Mouse (Mus musculus) T-helper 2 cell (primary cell): Measurements from ENCODE around the gene CN725425.

ENCODE experiments used
- in situ Hi-C: fragments of 300-600 bp; cut with MboI, MseI; formaldehyde crosslinking; loops from one replicate; pipeline ENCODE4 v1.15.1; 2025; ENCODE audit warnings: high pct_unique_total_duplicates

The CN725425 gene

GRCm38 (mm10) chr15:91199256-91199905 is at the start of gene CN725425:
Gene CN725425 (plus strand): TSS chr15:91199494.
- in situ Hi-C loops: no loop called here

GRCm38 (mm10) chr15:91152592-91152991 is 46.7 kb upstream of the CN725425 start:
- in situ Hi-C loops: no loop called here

- in situ Hi-C loops: no loop called here
These were observed 46.0 kb upstream of the CN725425 start for GRCm38 (mm10) chr15:91153311-91153710.

DNA sequence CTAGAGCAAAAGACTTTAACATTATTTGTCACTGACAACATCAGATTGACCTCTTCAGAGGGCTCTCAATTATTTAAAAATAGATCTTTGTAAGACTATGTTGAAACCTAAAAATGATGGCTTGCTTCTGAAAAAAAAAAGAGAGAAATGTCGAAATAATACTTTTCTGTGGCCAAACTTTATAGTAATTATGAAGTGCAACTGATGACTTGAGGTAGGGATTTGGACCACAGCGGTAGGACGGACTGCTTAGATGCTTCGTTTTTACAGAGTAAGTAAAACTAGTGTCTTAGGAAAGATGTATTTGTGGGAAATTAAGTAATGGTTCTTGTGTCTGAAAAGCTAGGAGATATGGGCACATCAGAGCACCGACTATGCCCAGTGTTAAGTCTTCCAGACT is 38.1 kb upstream of the CN725425 start:
- in situ Hi-C loops: no loop called here

- in situ Hi-C loops: no loop called here
These were observed 35.8 kb upstream of the CN725425 start for GRCm38 (mm10) chr15:91163454-91163853.

GRCm38 (mm10) chr15:91165021-91165420 is 34.3 kb upstream of the CN725425 start:
- in situ Hi-C loops: no loop called here

GRCm38 (mm10) chr15:91167850-91168562 is 31.3 kb upstream of the CN725425 start:
- in situ Hi-C loops: no loop called here

DNA sequence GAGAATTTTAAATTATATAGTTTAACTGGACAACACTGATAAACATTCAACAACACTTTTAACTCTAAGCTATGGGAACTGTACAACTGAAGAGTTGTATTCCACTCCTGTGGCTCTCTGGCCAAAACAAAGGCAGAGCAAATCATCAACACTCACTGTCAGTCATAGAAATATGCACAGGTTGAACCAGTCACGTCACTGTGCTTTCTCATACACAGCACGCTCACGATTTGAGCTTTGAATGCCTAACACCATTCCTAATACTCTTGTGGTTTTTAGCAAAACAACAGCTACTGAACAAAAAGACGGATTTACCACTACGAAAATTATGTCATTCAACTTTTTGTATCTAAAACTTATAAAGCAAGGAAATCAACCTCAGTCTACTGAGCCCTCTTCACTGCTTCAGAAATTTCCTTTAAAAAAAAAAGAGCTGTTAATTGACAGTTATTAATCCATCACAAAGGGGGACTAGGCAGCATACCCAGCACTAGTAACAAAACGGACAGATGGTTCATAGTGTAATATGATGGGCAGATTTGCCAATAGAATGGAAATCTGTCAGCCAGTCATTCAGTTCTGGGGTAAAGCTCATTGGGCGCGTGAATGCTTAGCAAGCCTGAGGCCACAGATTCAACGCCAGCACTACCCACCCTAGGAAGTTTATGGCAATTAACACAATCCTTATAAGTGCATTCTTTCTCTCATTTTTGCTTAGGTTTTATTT is 28.5 kb upstream of the CN725425 start:
- in situ Hi-C loops: no loop called here

DNA sequence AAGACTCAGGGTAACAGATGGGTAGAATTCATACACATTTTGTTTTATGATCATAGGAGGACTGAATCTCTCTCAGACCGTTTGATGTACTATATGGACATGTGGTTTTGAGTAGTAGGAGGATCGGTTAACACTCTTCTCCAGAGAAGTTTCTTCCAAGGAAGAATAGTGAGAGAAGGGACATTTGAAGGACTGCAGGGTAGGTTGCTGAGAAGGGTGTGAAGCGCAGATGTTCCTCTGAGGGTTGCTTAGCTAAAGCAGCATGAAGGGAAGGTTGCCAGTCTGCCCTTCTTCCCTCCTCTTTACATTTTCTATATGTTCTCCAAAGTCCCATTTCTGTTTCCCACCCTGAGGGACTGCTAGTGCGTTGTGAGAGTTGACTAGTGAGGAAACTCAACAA is 28.0 kb upstream of the CN725425 start:
- in situ Hi-C loops: no loop called here

GRCm38 (mm10) chr15:91172193-91172592 is 27.1 kb upstream of the CN725425 start:
- in situ Hi-C loops: no loop called here

GRCm38 (mm10) chr15:91178656-91179314 is 20.5 kb upstream of the CN725425 start:
- in situ Hi-C loops: no loop called here

DNA sequence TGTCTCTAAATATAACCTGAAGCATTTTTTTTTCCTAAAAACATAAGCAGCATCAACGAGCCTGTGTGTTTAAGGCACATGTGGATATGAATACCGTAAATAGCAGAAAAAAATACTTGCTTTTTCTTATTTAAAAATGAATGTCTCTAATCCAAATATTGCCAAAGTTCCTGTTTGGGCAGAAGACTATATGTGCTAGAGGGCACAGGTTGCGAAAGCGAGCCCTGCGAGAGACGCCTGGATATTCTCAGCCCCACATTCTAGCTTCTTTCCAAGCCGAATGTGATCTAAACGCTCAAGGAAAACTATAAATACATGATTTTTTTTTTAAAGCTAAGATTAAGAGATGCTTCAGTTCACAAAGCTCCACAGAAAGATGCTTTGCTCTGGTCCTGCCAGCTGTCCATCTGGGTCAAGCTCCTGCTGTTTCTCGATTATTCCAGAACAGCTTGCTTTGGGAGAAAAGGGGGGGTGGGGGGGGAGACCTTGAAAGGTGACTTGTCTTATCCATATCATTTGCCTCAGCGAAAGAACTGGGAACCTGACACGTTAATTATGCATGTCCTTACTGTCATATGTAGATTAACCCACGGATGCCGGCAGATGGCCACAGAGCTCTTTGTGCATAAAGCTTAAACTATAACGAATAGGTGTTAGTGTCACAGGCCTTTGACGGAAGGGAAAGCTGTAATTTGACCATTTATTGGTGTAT is 19.2 kb upstream of the CN725425 start:
- in situ Hi-C loops: no loop called here

DNA sequence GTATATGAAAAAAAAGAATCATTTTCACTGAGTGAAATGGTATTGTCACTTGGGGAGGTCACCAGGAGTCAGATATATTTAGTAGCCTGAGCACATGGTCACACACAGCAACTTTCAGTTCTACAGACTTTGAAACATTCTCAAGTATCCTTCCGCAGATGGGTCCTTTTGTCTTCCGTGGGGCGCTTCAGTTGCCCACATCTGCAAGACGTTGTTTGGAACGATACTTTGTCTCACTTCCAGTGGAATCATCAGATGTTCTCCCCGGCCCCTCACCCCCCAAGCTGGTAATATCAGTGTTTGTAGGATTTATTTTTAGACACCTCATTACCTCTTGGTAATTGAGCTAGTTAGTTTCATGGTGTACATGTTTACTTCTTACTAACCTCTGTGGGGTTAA is 12.9 kb upstream of the CN725425 start:
- in situ Hi-C loops: no loop called here

- in situ Hi-C loops: no loop called here
These were observed 9.3 kb upstream of the CN725425 start for GRCm38 (mm10) chr15:91190026-91190425.

DNA sequence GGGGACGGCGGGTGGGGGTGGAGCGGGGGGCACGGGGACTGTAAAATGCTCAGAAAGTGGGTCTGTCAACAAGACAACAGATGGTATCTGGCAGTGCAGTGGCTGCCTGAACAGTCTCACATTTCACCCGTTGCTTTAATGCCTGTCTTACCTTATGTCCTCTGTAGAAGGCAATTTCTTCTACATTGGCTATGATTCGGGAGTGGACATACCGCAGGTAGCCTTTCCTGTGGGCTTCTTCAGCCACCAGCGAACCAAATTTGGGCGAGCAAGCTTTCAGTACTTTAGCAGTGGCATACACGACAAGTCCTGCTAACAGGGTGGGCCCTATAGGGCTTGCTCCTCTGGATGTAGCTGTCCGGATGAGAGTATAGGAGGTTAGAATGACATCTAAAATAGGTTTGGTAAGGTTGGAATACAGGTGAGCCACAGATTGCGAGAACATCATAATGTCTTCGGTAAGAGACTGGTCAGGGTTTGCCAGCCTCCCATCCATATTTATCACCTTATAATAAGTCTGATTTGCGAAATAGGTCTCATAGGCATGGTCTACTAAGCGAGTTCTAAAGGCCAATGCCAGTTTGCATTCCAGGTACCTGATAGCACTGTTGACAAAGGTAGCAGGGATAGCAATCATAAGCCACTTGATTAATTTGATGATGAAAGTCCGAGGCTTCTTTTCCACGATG is 8.6 kb upstream of the CN725425 start:
- in situ Hi-C loops: no loop called here

DNA sequence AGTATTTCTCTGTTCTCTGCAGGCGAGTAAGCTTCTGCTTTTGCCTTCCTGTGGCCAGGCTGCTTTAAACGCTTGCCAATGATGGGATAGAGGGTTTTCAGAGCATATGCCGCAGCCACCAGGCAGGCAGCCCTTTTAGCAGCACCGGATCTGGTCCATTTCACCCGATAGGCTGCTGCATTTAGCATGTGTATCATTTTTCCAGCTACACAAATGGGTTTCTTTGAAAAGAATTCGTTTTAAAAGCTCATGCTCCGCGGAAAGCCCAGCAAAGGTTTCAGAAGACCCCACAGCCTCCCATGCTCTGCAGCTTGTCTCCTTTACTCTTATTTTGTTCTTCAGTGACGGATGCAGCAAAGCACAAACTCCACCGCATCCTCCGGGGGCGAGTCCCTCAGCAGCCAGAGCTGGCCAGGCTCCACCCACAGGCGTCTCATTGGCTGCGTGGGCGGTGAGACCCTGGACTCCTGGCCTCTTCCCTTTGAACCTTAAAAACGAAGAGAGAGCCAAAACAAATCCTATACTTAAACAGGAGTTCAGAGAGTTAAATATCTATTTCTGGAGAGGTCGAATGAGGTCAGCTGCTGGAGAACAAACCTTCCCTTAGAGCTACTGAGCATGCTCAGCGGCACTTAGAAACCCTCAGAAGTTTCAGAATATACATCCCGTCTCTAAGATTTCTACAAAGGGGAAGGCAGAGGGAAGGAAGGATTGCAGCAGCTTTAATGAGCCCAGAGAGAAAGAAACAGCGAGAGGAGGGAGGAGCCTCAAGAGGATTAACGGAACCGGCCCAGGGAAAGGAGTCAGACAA is 7.7 kb upstream of the CN725425 start, which contains the start of gene Abcd2:
Gene Abcd2 (minus strand): TSS at position 388 of the 811 bp plus-strand sequence.
- in situ Hi-C loops: no loop called here

DNA sequence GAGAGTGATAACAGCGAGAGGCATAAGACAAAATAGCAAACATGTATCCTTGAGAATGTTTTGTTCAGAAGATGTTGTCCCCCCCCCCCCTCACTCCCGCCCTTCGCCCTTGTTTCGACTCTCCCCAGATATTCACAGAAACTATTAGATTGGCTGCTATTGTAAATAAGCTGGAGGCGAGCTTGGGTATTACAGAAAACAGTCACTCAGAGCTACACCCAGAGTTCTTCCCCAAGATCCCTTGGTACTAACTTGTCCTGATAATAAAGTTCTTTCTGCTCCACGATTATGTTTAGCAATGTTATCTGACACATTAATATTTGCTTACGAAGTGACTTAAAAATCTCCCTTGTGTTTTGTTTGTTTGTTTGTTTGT is 7.1 kb upstream of the CN725425 start:
- in situ Hi-C loops: no loop called here

DNA sequence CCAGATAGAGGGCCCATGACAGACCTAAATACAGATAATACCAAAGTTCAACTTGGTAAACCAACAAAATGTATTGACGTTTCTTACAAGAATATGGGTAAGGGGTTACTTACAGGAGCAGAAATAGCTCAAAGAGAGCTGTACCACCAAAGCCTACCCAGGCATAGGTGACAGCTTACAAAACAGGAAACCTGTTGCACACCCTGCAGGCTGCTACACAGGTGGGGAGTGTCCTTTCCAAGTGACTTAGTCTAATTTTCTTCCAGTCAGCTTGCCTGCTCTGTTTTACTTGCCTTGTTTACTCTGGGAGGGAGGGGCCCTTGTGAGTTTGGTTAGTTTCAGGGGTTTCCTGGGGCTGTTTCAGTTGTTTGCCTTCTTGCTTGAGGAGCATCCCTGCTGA is 1.5 kb downstream of the CN725425 start:
- in situ Hi-C loops: no loop called here

DNA sequence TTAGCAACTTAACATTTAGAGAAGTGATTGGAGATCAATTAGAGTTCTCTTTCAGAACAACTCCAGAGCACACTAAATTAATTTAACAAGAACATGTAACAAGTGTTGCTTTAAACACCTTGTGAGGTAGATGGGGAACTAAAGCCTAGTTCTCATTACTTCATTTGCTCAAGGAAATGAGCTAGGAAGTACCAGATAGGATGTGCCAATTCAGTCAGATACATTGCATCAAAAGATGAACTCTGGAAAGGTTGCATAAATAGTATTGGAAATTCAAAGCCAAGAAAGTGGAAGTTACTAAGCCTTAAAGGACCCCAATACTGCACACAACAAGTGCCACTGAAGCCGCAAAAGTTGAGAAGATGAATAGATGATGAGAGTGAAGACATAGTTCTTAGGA is 3.2 kb downstream of the CN725425 start:
- in situ Hi-C loops: no loop called here

DNA sequence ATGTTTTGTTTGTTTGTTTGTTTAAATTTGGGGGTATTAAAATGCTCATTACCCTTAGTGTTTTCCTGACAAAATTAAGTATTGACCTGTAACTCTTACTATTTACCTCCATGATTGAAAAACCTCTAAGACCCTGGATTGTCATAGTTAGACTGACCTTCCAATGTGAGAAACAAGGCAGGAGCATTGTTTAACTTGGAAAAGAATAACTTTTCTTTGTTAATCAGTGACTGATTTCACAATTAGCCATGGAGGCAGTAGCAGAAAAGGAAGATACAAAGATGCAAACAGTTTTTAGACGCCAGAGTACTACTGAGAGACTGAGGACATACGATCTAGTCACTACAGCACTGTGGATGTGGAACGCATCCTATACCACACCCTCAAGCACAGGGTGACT is 4.2 kb downstream of the CN725425 start:
- in situ Hi-C loops: no loop called here
